Mouse (Mus musculus) spleen, postnatal 4 days (tissue): ENCODE measurements at regions not wholly inside any gene's neighbourhood (a gene's known extent, or its start where the extent isn't known, plus 50 kb on each side); places are given as distances from the start of the nearest gene placed in this dataset.

Source experiments
- DNase-seq, 2 experiments: peaks; one replicate each; pipeline ENCODE4 v3.0.0; 2022; ENCODE audit warnings: low spot score in 2 of 2

DNA sequence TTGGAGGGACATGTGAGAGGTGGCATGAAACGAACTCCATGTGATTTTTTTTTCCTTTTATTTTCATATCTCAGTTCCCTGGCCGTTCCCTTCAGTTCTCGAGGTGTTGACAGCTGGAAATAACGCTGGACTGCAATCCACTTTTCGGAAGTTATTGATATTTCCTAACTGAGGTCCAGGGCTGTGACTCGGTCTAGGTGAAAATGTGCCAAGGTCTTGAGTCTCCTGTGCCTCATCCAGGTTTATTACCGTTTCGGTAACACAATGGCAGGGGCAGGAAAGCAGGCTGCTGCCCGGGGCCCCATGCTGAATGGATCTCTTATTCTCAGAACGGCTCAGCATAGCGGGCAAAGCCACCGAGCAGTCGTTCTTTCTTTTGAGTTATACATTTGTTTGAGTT, 844.7 kb upstream of the Car8 start:
- no peak for DNase-seq

GRCm38 (mm10) chr4:9081701-9082562, 843.1 kb upstream of the Car8 start:
- no peak for DNase-seq

- DNase-seq, result no peak
These were observed 842.1 kb upstream of the Car8 start for GRCm38 (mm10) chr4:9080821-9081493.

DNA sequence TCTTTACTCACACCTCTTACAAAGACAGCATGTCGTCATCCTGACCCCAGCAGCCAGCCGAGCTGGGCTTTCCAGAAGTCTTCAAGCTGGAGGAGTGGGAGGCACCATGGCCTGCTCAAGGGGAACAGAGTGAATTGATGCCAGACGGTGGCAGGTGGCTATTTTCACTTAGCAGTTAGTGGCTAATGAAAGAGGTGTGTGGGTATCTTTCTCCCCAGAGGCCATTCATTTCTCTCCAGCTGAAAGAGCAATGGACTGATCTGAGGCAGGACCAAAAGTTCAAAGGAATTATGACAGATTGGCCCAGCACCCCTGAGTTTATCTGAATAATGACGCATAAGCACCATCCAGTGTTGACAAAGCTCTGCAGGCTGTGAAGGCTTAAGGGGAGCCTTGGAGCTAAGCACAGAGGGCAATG, 841.0 kb upstream of the Car8 start:
- DNase-seq, result no peak

DNA sequence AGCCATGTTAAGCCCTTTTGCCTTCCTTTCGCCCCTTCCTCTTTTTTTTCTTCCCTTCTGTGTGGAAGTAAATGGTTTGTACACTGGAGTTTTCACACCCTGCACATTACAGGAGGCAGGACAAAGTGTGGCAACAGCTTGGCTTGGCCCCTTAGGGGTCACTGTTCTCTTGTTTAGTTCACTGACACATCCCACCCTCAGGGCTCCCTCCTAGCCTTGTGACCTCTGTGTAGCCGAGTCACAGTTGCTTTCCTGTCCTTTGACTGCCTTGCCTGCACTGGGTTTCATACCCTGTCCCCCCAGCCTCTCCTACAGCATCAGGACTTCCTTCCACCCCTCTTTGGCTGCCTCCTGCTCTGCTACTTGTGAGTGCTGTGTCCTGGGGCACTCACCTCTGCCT, 835.6 kb upstream of the Car8 start:
- no peak for DNase-seq

DNA sequence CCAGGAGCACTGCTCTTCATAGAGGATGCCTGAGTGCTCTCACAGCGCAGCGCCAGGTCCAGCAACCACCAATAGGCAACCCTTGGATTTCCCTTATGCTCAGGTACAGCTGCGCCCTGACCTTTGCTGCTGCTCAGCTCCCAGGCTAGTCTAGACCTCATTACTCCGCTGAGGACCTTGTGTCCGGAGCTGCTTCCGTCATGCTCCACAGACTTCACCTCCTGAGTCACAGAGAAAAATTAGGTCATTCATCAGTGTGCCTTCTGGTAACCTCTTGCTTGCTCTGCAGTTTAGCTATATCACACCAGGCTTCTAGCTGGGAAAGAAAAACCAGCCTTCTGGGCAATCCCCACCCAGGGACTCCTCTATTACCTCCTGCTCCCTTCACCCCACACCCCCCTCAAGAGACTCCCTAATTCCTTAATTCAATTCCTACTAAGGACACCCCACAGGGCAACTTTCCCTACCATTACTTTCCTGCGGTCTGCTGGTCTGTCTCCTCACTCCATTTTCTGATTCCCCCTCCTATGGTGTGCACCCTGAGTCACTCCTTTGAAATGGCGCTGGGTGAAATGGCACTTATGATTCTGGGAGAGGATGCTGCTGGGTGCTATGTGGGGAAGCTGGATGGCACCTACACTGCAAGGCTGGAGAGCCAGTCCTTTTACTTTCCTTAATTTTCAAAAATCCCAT, 835.0 kb upstream of the Car8 start:
- no peak for DNase-seq

DNA sequence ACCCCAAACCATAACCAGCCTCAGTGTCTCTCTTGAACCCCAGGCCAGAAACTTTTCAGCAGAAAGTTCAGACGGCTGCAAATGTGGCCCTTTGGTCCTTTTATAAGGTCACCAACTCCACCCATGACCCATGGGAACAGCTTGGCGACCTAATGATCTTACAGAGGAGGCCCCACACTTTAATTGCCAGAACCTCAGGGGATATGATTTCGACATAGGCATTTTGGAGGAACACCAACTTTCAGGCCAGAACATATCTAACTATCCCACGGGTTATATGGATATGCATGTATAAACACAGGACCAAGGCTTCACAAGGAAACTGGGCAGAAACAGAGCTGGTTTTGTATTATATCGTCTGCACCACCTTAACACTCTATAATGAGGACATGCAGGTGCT, 833.5 kb upstream of the Car8 start:
- no peak for DNase-seq

DNA sequence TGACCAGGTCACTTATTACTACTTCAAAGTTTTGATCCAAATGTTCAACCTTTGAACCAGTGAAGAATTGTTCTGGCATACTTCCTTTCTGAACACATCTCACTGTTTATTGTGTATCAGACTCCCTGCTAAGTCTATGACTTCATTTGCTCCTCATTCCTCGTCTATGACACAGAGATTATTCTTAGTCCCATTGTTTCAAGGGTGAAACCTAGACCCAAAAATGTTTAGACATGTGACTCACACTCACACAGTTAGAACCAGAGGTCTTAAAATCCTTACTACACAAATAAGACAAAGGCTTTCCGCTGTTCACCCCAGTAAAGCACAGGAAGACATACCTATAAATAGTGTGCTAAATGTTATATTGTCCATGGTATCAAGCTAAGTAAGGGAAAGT, 829.0 kb upstream of the Car8 start:
- no peak for DNase-seq

- no peak for DNase-seq
These were observed 827.4 kb upstream of the Car8 start for GRCm38 (mm10) chr4:9065981-9066815.

DNA sequence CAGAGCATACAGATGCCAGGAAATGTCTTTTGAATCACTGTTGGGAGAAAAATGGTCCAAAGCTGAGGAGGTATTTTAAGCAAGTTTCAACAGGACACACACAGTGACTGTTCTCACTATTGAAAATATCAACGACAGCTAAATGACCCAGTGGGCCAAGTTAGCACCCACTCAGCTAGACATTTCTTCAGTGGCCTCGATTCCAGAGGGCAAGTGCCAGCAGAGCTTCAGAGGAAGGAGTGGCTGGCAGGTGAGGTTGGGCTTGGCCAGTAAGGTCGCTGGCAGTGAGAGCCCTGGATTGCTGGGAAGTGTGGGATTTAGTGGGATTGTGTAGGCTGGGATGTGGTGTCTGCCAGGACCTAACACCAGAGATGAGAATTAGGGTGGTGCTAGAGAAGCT, 823.1 kb upstream of the Car8 start:
- no peak for DNase-seq

- DNase-seq, result no peak
These were observed 821.4 kb upstream of the Car8 start for GRCm38 (mm10) chr4:9060221-9060620.

- DNase-seq, result no peak
These were observed 818.8 kb upstream of the Car8 start for GRCm38 (mm10) chr4:9057676-9058075.

DNA sequence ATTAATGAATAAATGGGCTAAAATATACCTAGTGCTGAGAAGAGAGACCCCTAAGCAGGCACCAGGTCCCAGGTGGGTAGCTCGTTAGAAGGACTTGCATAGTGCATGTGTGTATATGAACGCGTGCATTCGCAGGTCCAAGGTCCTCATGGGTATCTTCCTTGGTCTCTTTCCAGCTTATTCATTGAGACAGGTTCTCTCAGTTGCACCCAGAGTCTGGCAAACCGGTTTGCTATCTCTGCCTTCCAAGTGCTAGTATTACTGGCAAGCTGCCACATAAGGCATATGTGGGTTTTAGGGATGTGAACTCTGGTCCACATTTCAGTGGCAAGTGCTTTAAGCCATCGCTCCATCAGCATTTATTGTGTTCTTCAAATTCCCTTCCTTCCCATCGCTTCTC, 818.3 kb upstream of the Car8 start:
- DNase-seq, result no peak

- no peak for DNase-seq
These were observed 817.0 kb upstream of the Car8 start for GRCm38 (mm10) chr4:9055876-9056275.

- no peak for DNase-seq
These were observed 816.5 kb upstream of the Car8 start for GRCm38 (mm10) chr4:9055266-9055820.

DNA sequence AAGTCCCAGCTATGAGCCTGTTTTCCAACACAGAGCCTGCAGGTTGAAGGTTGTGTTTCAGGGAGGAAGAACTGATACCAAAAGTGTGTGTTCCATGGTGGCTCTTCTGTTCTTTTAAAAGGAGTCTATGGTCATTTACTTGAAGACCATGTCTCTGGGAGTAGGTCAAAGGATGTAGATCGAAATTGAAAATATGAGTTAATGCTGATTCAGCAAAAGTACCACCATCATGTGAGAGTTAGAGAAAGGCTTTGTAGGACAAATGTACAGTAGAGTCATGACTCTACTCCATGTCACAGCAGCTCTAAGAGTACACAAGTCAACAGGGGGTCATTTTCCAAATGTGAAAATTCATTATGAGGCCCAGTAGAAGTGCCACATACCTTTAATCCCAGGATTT, 810.0 kb upstream of the Car8 start:
- DNase-seq, result no peak

DNA sequence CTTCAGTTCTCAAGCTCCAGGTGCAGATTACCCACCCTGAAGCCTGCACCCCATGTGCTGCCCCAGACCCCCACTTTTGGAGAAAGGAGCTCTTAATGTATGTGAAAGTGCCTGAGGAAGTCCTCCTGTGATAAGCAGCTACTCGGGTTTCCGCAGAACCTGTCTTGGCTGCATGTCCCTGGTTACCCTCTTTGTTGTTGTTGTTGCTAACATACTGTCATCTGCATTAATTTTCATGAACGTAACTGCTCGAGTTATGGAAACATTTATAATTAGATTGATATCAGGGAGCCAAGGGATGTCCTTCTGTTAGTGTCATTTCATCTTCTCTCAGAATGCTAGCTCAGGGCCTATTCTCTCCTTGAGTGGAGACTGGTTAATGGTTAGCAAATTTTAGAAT, 808.3 kb upstream of the Car8 start:
- DNase-seq, result no peak

GRCm38 (mm10) chr4:9046436-9046835, 807.6 kb upstream of the Car8 start:
- DNase-seq, result no peak

DNA sequence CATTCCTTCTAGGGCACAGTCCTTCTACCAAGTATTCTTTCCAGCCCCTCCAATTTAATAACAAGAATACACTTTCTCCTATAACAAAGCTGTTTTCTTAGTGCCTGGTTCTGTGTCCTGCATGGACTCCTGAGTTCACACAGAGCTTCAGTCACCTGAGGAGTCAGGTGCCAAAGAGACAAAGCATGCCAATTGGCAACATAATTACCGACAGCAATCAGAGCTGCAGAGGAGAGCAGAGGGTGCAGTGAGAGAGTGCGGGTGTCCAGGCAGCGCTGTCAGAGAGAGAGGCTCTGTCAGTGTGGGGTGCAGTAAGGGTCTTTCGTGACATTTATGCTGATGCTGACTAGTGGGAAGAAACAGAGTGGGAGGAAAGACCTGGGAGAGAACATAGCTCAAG, 807.2 kb upstream of the Car8 start:
- DNase-seq, result no peak

- no peak for DNase-seq
These were observed 797.2 kb upstream of the Car8 start for GRCm38 (mm10) chr4:9036005-9036404.

DNA sequence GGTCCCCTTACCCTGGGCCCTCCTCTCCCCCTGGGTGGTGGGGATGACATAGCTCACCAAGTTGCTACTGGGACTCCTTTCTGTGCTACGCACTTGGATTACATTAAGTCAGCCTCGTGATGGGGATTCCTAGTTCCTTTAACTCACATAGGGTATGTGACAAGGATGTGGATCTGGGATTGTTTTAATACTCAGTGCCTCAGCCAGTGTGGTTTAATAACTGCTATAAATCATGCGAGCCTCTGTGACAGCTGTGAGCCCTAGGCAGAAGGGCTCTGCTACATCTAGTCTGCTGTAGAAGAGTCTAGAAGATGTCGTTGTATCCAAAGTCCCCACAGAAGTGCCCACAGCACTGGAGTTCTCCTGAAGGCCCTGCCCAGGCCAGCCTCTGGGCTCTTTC, 796.5 kb upstream of the Car8 start:
- no peak for DNase-seq

GRCm38 (mm10) chr4:9034280-9034679, 795.4 kb upstream of the Car8 start:
- DNase-seq, result no peak
